Mouse (Mus musculus): Measurements from ENCODE around the gene Ctf1.

Gene Ctf1

GRCm38 (mm10) chr7:127712461-127713385 lies at the start of gene Ctf1:
Gene Ctf1, plus strand, starts transcription at chr7:127712736.
- peak; percentile 78 for DNase-seq

GRCm38 (mm10) chr7:127662926-127663325 lies 49.6 kb upstream of the Ctf1 start:
- DNase-seq, result no peak

GRCm38 (mm10) chr7:127666066-127666654 lies 46.4 kb upstream of the Ctf1 start:
- no peak for DNase-seq

- DNase-seq, result no peak
Measured at GRCm38 (mm10) chr7:127666679-127667078, 45.9 kb upstream of the Ctf1 start.

GRCm38 (mm10) chr7:127667171-127667570 lies 45.4 kb upstream of the Ctf1 start:
- no peak for DNase-seq

GRCm38 (mm10) chr7:127671880-127672774 lies 40.4 kb upstream of the Ctf1 start:
- no peak for DNase-seq

- no peak for DNase-seq
Measured at GRCm38 (mm10) chr7:127672776-127673175, 39.8 kb upstream of the Ctf1 start.

- peak; percentile 93 for DNase-seq
Measured at GRCm38 (mm10) chr7:127674977-127675376, 37.6 kb upstream of the Ctf1 start.

- no peak for DNase-seq
Measured at GRCm38 (mm10) chr7:127675391-127675811, 37.1 kb upstream of the Ctf1 start.

- peak; percentile 51 for DNase-seq
Measured at GRCm38 (mm10) chr7:127677077-127677476, 35.5 kb upstream of the Ctf1 start.

- DNase-seq, result no peak
Measured at GRCm38 (mm10) chr7:127677609-127678008, 34.9 kb upstream of the Ctf1 start.

GRCm38 (mm10) chr7:127678811-127679210 lies 33.7 kb upstream of the Ctf1 start:
- DNase-seq, result no peak

- no peak for DNase-seq
Measured at GRCm38 (mm10) chr7:127680541-127680940, 32.0 kb upstream of the Ctf1 start.

- DNase-seq, result no peak
Measured at GRCm38 (mm10) chr7:127681888-127682553, 30.5 kb upstream of the Ctf1 start.

GRCm38 (mm10) chr7:127685304-127686018 lies 27.1 kb upstream of the Ctf1 start:
- peak; percentile 25 for DNase-seq

- DNase-seq, result no peak
Measured at GRCm38 (mm10) chr7:127686740-127687449, 25.6 kb upstream of the Ctf1 start.

- no peak for DNase-seq
Measured at GRCm38 (mm10) chr7:127688935-127689334, 23.6 kb upstream of the Ctf1 start.

- DNase-seq, result no peak
Measured at GRCm38 (mm10) chr7:127689626-127690280, 22.8 kb upstream of the Ctf1 start.

GRCm38 (mm10) chr7:127691221-127691989 lies 21.1 kb upstream of the Ctf1 start:
- peak; percentile 80 for DNase-seq

- DNase-seq, result no peak
Measured at GRCm38 (mm10) chr7:127693290-127693689, 19.2 kb upstream of the Ctf1 start.

Data from lung, postnatal 14 days (tissue).